Mouse (Mus musculus): ENCODE results near the gene 2700049A03Rik. TPM values are rescaled to one million over a fixed set of nuclear protein-coding genes. Genes with fewer than 3 reads are reported as not detected.

2700049A03Rik gene
- polyA plus RNA-seq, 1 experiment: 2.1 TPM

DNA sequence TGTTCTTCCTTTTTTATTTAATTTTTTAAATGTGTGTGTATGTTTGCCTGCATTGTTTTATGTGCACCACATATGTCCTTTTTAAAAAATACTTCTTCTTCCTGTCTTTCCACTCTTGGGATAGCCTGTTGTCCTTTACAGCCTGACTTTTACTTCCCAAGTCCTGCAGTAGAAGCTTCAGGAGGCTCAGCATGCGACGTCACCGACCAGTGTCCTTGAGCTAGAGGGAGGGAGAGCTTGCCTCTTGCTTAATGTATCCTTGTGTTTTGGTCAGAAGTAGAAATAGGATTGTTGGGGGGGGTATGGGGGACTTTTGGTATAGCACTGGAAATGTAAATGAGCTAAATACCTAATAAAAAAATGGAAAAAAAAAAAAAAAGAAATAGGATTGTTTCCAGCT is 47.1 kb downstream of the 2700049A03Rik start:
- DNase-seq (ENCODE audit: low read depth): no peak

DNA sequence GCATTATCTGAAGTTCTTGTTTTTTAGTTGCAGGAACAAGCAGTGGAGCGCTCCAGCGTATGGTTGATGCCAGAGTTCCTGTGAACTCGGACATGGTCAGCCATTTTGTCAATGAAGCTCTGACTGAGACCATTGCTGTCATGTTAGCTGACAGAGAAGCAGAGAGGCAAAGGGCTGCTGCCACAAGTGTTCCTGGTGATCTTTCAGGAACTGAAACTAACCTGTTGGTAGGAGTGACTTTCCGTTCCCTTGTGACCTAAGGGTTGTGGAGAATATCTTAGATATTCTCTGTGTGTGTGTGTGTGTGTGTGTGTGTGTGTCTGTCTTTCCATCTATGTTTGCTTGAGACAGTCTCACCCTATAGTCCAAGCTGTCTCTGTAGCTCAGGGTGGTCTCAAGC is 47.7 kb downstream of the 2700049A03Rik start:
- no peak for DNase-seq (ENCODE audit: low read depth)

DNA sequence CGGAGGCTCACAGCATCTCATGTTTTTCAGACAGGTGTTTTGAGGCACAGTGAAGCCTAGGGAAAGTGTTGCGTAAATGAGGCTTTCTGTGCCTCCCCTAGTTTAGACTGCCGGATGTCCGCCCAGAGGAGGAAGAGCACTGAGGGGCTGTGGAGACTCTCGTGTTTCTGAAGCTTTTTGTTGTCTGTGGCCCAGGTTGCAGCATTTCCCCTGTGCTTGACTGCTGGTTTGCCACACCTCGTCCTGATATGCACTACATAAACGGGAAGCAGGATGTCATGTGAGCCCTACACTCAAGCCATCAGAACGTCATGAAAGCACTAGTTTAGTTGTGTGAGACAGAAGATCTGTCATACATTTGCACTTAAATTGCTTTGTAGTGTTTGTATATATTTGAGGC is 56.1 kb downstream of the 2700049A03Rik start:
- no peak for DNase-seq (ENCODE audit: low read depth)

DNA sequence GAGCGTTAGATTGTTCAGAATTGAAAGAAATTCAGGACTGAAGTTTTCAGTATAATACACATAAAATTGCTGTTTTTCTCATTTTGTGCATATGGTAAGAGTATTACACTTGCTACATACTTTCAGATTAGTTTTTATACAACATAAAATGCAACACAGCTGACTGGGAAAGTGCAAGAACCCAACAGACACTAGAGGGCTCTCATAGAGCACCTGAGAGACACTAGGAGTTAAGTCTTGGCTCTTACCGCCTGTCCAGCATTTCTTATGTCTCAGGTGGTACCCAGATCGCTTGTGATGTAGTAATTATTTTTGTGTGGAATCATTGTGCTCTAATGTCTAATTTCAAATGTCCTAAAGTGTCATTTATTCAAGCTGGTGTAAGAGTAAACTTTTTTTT is 61.0 kb downstream of the 2700049A03Rik start:
- no peak for DNase-seq (ENCODE audit: low read depth)

DNA sequence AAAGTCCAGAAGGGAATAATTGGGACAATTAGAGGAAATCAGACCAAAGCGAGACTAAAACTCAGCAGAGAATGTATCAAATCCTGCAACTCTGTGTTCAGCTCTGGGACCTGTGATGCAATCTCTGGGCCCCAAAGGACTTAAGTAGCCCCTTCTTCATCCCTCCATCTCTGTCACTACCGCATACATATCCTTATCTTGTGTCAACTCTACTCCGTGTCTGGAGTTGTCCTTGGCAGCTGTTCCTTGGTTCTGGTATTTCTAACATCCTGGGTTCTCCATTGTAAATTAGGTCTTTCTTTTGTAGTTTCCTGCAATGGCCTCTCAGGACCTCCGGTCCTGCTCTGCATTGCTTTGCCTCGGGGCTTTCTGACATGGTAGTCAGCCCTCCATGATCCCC is 65.1 kb downstream of the 2700049A03Rik start:
- no peak for DNase-seq (ENCODE audit: low read depth)

DNA sequence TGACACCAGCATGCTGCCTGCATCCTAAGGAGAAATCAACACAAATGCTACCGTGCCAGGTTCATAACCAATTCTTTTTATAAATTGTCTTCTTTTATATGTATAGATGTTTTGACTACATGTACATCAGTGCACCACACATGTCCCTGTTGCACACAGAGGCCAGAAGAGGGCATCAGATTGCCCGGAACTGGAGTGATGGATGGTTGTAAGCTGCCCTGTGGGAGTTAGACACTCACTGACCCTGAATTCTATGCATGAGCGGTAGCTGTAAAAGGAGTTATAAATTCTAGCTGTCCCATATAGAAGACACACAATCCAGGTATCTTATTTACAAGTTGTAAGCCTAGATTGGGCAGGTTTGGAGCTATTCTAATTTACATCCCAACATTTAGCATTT is 67.7 kb downstream of the 2700049A03Rik start:
- DNase-seq (ENCODE audit: low read depth): no peak

DNA sequence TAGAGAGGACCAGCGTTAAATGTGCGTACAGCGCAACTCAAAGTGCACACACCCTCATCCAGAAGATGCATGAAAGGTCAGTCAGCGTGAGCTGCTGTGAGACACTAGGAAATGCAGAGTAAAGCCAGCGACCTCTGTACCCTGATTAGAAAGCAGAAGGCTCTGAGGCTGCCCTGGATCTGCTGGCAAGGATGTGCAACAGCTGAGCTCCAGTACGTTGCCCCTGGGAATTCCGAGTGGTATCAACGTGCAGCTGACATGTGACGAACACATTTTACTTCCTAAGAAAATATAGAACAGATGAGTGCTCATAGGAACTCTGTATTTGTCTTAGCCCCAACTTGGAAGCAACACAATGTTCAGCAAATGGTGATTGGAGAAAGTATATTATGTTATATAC is 80.5 kb downstream of the 2700049A03Rik start:
- DNase-seq (ENCODE audit: low read depth): no peak

DNA sequence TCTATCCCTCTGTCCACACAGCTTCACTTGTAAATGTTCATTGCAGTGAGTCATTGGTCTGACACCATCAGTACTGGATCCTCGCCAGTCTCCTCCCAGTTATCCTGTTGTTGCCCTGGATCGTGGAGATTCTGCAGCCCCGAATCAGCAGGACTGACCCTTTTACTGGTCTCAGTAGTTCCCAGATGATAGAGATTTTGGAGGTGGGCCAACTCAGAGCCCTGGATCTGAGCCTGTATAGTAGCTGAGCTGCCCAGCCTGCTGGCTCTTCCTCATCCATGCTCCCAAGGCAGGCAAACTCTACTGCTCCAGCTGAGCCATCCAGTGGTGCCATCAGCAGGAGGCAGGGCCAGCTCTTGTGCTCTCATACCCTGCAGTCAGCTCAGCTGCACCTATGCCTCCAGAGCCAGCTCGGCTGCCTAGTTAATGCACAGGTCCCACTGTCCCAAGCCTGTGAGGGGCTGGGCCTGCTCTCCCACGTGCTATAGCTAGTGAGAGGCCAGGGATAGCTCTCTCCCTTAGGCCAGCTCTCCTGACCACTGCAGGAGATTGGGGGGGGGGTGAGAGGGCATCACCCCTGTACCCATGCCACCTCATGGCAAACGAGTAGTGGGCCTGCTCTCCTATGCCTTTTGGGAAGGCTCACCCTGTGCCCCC is 81.3 kb downstream of the 2700049A03Rik start:
- DNase-seq (ENCODE audit: low read depth): no peak

DNA sequence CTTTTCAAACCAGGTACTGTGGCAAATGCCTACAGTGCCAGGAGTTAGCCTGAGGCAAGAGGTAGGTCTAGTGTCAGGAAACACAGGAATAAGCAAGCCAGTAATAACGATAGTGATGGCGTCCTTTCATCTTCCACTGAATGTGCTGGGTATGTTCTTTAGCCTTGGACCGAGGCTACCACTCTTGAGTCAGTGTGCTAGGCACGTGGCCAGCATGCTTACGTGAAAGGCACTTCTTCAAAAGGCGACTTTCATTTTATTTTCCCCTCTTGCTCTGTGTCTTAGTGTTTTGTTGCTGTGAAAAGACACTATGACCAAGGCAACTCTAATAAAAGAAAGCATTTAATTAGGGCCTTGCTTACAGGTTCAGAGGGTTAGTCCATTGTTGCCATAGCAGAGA is 86.1 kb downstream of the 2700049A03Rik start:
- no peak for DNase-seq (ENCODE audit: low read depth)

DNA sequence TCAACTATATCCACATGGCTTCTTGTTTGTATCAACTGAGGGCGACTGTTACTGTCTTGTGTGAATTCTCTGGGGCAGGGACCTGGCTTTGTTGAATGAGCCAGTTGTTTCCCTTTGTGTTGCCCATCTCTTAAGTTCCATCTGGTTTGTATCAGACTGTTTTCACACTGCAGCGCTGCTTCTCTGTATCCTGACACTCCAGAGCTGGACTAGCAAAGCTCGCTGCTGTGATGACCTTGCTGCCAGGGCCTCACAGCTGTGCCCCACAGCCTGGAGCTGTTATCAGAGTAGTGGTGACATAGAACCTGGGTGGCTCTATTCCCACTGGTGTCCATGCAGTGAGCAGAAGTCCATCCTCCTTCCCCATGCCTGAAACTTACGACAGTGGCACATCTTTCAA is 91.1 kb downstream of the 2700049A03Rik start:
- DNase-seq (ENCODE audit: low read depth): no peak

DNA sequence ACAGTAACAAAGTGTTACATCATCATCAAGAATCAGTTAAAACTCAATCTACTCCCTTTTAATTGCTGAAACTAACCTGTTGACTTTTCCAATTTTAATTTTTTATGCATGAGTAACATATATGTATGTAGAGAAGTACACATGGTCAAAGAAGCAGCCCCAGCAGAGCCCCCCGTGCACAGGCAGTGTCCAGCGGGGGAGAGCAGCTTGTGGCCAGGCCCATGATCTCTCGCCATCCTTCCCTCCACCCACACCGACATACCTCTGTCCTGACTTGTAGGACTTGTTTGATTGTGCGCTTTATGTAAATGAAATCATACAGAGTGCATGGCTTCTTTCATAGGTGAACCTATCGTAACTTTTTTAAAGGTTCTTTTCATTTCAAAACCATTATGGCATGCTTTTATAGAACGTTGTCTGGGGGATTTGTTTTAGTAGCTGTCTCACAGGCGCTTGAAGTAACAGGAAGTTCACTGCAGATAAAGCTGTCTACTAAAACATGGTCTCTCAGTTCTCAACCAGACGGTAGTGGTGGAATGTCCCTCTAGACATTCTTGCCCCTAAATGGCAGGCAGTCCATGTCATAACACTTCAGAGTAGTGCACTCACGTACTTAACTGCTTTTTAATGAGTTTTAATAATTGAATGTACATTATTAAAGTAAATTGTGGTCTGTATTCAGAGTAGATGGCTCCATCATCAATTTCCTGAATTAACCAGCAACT is 92.4 kb downstream of the 2700049A03Rik start:
- no peak for DNase-seq (ENCODE audit: low read depth)

DNA sequence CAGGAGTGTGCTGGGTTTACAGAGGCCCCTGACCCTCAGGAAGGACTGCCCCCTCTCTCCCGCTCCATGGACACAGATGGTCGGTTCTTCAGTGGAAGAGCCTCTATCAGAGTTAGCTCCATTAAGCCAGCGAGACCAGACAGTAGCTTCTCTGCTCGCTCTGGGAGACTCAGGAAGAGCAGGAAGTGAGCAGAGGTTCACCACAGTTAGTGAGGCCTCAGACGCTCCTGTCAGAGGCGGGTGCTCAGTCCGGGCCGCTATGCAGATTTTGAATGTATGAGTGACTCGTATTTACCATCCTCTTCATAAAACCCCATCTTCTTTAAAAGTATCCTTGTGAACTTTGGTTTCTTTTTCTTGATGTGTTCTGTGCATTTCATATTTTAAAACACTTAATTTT is 94.9 kb downstream of the 2700049A03Rik start:
- no peak for DNase-seq (ENCODE audit: low read depth)

DNA sequence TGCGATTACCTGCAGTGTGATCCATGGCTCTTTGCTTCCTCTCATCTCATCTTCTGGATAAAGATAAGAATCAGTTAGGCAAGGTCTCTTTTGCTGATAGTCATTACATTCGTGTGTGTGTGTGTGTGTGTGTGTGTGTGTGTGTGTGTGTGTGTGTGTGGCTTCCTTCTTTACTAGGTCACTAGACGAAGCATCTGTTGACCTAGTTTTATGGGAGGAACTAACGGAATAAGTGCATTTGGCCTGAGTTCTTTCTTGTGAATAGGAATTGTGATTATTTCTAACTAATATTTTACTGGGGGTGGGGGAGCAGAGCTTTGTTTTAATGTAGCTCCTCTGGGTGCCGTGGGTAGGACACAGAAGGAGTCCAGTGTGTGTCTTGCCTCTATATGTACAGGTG is 96.8 kb downstream of the 2700049A03Rik start:
- DNase-seq (ENCODE audit: low read depth): no peak

DNA sequence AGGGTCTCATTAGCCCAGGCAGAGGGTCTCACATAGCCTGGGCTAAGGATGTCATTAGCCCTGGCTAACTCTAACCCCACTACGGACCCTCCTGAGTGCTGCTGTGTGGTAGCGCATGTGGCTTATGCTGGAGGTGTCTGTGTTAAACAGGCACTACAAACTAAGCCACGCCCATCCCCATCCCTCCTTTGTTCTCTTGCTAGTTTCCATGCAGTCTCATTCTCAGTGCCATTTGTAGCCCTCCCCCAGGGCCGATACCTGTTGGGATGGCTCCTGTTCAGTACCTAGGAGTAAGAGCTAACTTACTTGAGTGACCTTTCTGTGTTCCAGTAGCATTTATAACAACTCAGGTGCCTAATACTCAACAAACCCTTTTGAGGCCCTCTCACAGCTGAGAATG is 100.4 kb downstream of the 2700049A03Rik start:
- DNase-seq (ENCODE audit: low read depth): no peak

DNA sequence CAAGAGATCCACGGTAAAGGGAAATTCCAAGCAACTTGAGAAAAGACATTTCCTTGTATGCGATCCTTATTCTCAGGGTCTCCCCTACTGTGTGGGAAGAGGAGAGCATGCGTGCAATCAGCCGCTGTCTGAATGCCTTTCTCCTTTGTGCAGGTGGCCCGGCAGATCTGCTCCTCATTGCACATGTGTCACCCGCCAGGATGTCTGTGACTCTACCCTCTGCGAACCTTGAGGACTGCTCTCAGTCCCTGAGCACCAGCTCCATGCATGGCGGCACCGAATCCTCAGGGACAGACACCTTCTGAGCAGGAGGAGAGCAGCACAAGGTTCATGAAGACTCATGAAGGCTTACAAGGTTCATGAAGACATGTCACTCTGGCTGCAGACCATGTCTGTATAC is 106.1 kb downstream of the 2700049A03Rik start:
- DNase-seq (ENCODE audit: low read depth): no peak

DNA sequence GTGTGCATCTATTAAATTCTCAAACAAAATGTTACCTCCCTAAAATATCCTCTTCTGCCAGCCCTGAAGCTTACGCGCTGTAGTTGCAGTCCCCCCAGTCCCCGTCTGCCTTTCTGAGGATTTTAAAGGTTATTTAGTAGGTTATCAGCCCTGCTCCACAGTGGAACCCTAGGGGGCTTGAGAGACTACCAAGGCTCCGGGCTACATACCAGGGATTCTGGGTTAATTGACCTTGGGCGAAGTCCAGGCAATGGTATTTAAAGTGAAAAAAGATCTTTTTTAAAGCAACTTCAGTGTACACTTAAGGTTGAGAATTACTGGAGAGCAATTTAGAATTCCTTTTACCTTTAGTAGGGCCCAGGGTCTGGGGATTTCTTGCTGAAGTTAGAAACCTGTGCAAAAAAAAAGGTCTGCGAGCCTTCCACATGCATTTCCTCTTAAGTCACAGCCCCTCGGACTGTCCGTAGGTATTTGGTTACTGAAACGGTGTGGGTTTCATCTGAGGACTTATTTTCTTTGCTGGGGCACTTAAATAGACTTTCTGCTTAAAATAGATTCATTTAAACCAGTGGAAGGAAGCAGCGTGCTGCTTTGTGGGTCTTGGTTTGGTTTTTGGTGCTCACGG is 108.2 kb downstream of the 2700049A03Rik start:
- DNase-seq (ENCODE audit: low read depth): no peak

DNA sequence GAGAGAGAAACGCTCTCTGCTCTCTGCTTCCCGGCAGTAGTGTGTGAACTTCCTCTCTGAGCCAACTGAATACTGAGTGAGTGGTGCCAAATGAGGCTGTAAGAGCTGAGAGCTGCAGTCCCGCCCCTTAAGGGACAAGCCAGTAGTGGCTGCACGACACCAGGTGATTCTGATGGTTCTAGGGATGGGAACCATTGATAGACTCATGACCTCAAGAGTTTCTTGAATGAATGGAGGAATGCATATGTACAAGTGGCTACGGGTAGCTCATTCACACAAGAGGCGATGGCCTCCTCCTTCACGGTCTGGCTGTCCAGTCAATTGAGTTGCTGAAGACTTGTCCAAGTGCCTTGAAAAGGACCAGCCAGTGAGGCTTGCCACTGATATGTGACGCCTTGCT is 110.5 kb downstream of the 2700049A03Rik start:
- DNase-seq (ENCODE audit: low read depth): no peak

DNA sequence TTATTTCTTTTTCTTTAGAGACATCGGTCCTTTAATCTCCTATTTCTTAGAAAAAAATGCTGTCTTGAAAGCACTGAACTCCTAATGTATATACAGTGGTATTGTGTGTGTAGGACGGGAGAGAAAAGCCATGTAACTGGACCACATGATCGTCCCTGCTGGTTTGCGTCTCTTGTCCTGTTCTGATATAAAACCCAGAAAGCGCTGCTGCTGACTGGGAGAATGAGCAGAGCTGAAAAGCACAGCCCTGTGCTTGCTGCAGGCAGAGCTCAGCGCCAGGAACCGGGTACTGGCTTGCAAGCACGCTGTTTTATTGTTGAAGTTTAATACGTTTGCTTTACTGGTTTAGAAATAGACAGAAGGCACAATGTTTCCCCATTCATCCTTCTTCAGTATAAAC is 112.7 kb downstream of the 2700049A03Rik start:
- DNase-seq (ENCODE audit: low read depth): no peak

DNA sequence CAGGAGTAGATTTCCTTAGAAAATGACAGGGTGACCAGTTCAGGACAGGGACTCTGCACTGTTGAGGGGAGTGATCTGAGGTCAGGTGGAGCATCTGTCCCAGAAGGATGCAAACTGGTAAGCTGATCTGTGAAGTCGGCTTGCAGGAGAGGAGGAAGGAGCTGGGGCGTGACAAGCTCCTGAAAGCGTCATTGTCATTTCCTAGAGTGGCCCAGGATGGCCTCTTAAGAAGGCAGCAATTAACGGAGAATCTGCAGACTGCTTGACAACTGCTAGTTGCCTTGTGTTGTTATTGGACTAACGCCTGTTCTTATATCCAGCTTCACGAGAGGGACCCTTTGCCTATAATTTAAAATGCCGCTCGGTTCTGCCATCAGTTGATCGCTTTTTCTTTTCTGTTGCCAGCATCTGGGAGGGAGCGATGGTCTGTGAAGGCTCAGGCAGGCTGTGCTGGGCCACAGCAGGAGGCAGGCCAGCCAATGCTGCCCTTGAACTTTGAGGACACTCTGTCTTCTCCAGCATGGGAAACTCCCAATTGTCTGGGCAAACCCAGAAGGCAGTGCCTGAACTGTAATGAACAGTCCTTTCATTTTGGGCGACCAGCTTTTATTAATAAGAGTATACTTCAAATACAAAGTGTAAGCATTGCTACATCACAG is 116.0 kb downstream of the 2700049A03Rik start:
- no peak for DNase-seq (ENCODE audit: low read depth)

DNA sequence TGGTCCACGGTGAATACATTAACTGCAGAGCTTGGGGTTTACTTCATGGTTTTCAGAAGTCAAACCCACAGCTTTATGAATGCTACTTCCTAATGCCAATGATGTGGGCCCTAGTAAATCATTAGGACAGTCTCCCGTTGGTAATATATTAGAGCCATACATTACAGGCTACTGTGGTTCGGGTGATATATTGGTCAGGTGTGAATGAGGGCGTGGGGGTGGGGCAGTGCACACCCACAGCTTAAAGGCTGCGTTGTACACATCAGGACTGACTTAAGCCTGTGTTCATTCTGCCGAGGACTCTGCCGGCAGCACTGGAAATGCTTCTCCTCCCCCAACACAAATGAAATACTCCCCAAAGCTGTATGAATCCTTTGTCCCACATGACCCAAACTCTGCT is 118.1 kb downstream of the 2700049A03Rik start:
- no peak for DNase-seq (ENCODE audit: low read depth)

DNA sequence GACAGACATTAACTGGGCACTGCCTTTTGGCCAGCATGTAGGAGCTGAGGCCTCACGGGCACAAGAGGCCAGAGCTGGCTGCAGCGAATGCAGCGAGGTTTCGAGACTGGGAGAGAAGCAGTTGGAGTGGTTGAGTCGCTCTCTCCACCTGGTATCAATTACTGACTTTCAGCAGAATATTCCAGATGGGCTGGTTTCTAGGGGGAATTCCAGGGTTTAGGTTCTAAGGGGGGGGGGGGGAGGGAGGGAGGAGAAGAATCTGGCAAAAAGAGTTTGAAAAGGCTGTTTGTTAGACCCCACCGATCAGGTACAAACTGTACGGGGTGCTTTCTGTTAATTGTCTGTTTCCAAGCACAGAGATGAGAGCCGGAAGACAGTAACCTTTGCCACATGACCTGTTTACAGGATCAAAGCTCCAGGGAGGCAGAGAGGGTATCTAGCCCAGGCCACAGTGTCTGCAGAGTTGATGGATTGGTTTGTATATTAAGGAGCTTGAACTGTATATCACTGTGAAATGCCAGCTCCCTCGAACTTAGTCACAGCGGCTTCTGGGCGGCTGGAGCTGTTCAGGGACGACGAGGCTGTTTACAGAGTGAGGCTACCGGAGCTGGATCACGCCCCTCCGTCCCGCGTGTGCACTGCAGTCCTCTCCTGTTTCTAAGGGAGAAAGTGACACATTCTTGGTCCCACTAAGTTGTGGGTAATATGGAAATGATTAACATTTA is 121.7 kb downstream of the 2700049A03Rik start:
- DNase-seq (ENCODE audit: low read depth): no peak

DNA sequence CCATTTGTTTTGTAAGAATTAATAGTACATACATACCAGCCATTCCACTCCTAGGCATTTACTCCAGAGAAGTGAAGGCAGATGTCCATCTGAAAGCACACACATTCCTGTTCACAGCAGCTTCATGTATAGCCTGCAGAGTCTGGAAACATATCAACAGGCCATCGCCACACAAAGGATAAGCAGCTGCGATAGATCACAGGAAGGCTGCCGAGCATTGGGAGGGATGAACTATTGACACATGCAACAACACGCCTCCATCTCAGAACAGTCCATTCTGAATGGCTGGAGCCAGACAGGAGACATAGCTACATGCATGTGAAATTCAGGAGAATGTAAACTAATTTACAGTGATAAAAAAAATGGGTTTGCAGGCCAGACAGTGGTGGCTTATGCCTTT is 127.6 kb downstream of the 2700049A03Rik start:
- no peak for DNase-seq (ENCODE audit: low read depth)

All from gonadal fat pad, adult 2 months (tissue).